Mouse (Mus musculus) MEL (cell line): ENCODE data around the gene Kif3a.

Experiments
- CTCF ChIP-seq, 3 experiments: IDR thresholded peaks in 2 of 3; conservative IDR thresholded peaks in 1 of 3; 2 replicates each; pipeline ENCODE4 v1.5.1; 2011 to 2012; ENCODE audit warnings: low read length in 3 of 3, low read depth in 2 of 3, mild to moderate bottlenecking in 2 of 3, improper control_type of control experiment in 1 of 3, inconsistent platforms in 1 of 3, mixed read lengths in 1 of 3, moderate library complexity in 1 of 3; ENCODE audit not compliant: control insufficient read depth in 1 of 3, insufficient read depth in 1 of 3, poor library complexity in 1 of 3, severe bottlenecking in 1 of 3
- GATA1 ChIP-seq: IDR thresholded peaks from 2 replicates; pipeline ENCODE4 v1.6.1; 2011; ENCODE audit warnings: low read depth, low read length, improper control_type of control experiment
- POLR2A ChIP-seq, 2 experiments: IDR thresholded peaks; 2 replicates each; pipeline ENCODE4 v1.6.1; 2011 to 2012; ENCODE audit warnings: low read length in 2 of 2, mild to moderate bottlenecking in 2 of 2, control low read depth in 1 of 2, improper control_type of control experiment in 1 of 2, low read depth in 1 of 2, moderate library complexity in 1 of 2; ENCODE audit not compliant: control insufficient read depth in 1 of 2, insufficient read depth in 1 of 2, poor library complexity in 1 of 2

DNA sequence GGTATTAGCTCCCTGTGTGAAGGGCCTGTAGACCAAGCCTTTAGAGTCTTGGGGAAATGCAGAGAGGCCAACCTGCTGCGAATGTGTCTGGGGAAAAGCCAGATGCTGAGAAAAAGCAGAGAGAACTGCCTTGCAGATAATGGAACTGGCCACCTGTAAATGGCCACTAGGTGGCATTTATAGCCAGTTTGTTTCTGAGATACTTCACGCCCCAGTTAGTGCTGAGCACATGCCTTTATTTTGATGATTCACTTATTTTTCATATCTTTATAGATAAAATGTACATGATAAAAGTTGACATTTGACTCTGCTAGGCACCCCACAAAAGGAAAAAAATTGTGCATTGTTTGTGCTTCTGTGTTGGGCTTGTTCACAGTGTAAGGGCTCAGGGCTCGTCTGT, 17.7 kb downstream of the Kif3a start:
- peak; percentile 68 for TF ChIP-seq GATA1
- no peak for TF ChIP-seq POLR2A (IDR thresholded peaks at IDR 0.05; ENCODE audit: control insufficient read depth in 1 of 2, insufficient read depth in 1 of 2, low read depth in 1 of 2, low read length in 2 of 2, poor library complexity in 1 of 2)
- TF ChIP-seq CTCF (IDR thresholded peaks at IDR 0.05 in 2 of 3, conservative IDR thresholded peaks at IDR 0.05 in 1 of 3; ENCODE audit: control insufficient read depth in 1 of 3, insufficient read depth in 1 of 3, low read depth in 2 of 3, low read length in 3 of 3, poor library complexity in 1 of 3, severe bottlenecking in 1 of 3), result peak; percentile 66 to 98 (median 86)
